Mouse (Mus musculus) small intestine, adult 2 months (tissue): ENCODE data around the gene Kcnip1.

Experiments
- CTCF ChIP-seq: fragments of 200-500 bp; IDR thresholded peaks from 2 replicates; pipeline ENCODE4 v1.5.1; 2012; ENCODE audit warnings: low read depth, mild to moderate bottlenecking, control low read depth, inconsistent platforms, low read length, moderate library complexity, mixed read lengths; ENCODE audit not compliant: insufficient replicate concordance, insufficient read length; ENCODE audit errors: extremely low read depth
- POLR2A ChIP-seq: fragments of 200-500 bp; IDR thresholded peaks from 2 replicates; pipeline ENCODE4 v1.6.1; 2012; ENCODE audit warnings: low read depth, mild to moderate bottlenecking, control low read depth, inconsistent platforms, low read length, moderate library complexity

- TF ChIP-seq CTCF (no peak), POLR2A (no peak)
These were observed 206.4 kb downstream of the Kcnip1 start for GRCm38 (mm10) chr11:33786572-33786971.
